Mouse (Mus musculus) left cerebral cortex, postnatal 10 days (tissue): ENCODE measurements around the gene Bag6. TPM values are rescaled to one million over a fixed set of nuclear protein-coding genes. Genes with fewer than 3 reads are reported as not detected.
"Not testable (repeated sequence)": the region's sequence is repeated elsewhere in the genome, so short reads cannot be mapped to it uniquely, and the experiment has no call there.

Source experiments
- DNase-seq, 2 experiments: peaks; one replicate each; pipeline ENCODE4 v3.0.0; 2021 to 2022; ENCODE audit warnings: low spot score in 2 of 2, mixed read lengths in 1 of 2; ENCODE audit errors: extremely low spot score in 1 of 2
- intact Hi-C: fragments of 180-260 bp; cut with DNase I; formaldehyde crosslinking; loops from one replicate; pipeline ENCODE4 v1.15.1; 2025
- total RNA-seq, 2 experiments: library from RNA; stranded (reverse); gene quantifications; 2 replicates each; pipeline ENCODE4 v1.2.3; 2021

Bag6 gene
- total RNA-seq, 2 experiments from 2014 or later = 297 to 299 TPM

GRCm38 (mm10) chr17:35105740-35106389 is 29.1 kb upstream of the Bag6 start:
- intact Hi-C loops = loop anchor here (5.0 kb wide), 1 partner anchor 84 kb away; no protein-coding TSS in a partner anchor
- no peak for DNase-seq

GRCm38 (mm10) chr17:35106522-35106921 is 28.5 kb upstream of the Bag6 start:
- intact Hi-C loops = loop anchor here (5.0 kb wide), 1 partner anchor 84 kb away; no protein-coding TSS in a partner anchor
- no peak for DNase-seq

GRCm38 (mm10) chr17:35108097-35108496 is 26.9 kb upstream of the Bag6 start, which contains the start of gene Ly6g5c:
Ly6g5c (plus strand) TSS chr17:35108279.
- DNase-seq = no peak
- intact Hi-C loops = loop anchor here (5.0 kb wide), 1 partner anchor 86 kb away; no protein-coding TSS in a partner anchor

GRCm38 (mm10) chr17:35111774-35112173 is 23.2 kb upstream of the Bag6 start:
- intact Hi-C loops = no loop called here
- no peak for DNase-seq

GRCm38 (mm10) chr17:35115046-35116019 is 19.6 kb upstream of the Bag6 start, which contains the start of gene Ly6g5b:
Ly6g5b (minus strand) TSS chr17:35115428.
- intact Hi-C loops = loop anchor here (5.0 kb wide), 1 partner anchor 98 kb away; the partner anchor contains the start of gene Vwa7
- no peak for DNase-seq

GRCm38 (mm10) chr17:35120745-35121142 is 14.2 kb upstream of the Bag6 start:
- intact Hi-C loops = no loop called here

GRCm38 (mm10) chr17:35121143-35121799 is 13.7 kb upstream of the Bag6 start, which contains the start of gene Gpank1:
Gpank1 (plus strand) TSS chr17:35121455.
- intact Hi-C loops = no loop called here
- DNase-seq = peak; percentile 98 to 99

More at GRCm38 (mm10) chr17:35120745-35121142, 14.2 kb upstream of the Bag6 start:
- DNase-seq = no peak

- peak; percentile 65 to 82 for DNase-seq
- intact Hi-C loops = no loop called here
Measured at GRCm38 (mm10) chr17:35121871-35122303, 13.1 kb upstream of the Bag6 start, which contains the start of gene Csnk2b. Csnk2b (minus strand) TSS chr17:35122053.

- intact Hi-C loops, DNase-seq: not testable (repeated sequence)
Measured at GRCm38 (mm10) chr17:35123287-35123686, 11.7 kb upstream of the Bag6 start.

- DNase-seq, intact Hi-C loops: not testable (repeated sequence)
Measured at GRCm38 (mm10) chr17:35124261-35124896, 10.6 kb upstream of the Bag6 start.

- intact Hi-C loops = no loop called here
- DNase-seq = no peak
Measured at GRCm38 (mm10) chr17:35125081-35125480, 9.9 kb upstream of the Bag6 start.

GRCm38 (mm10) chr17:35125578-35125977 is 9.4 kb upstream of the Bag6 start:
- intact Hi-C loops = no loop called here
- DNase-seq = no peak

GRCm38 (mm10) chr17:35126206-35126611 is 8.8 kb upstream of the Bag6 start, which contains the start of gene D17H6S53E:
D17H6S53E (plus strand) TSS chr17:35126373.
- intact Hi-C loops = no loop called here

GRCm38 (mm10) chr17:35127017-35127416 is 8.0 kb upstream of the Bag6 start:
- intact Hi-C loops = no loop called here

More at GRCm38 (mm10) chr17:35126206-35126611, 8.8 kb upstream of the Bag6 start, which contains the start of gene D17H6S53E:
- DNase-seq = peak; percentile 46 to 88

GRCm38 (mm10) chr17:35128996-35129395 is 6.0 kb upstream of the Bag6 start:
- no peak for DNase-seq
- intact Hi-C loops = no loop called here

More at GRCm38 (mm10) chr17:35127017-35127416, 8.0 kb upstream of the Bag6 start:
- DNase-seq = no peak

GRCm38 (mm10) chr17:35131038-35131437 is 3.9 kb upstream of the Bag6 start:
- intact Hi-C loops = no loop called here
- DNase-seq = no peak

GRCm38 (mm10) chr17:35131500-35132173 is 3.3 kb upstream of the Bag6 start, which contains the start of gene Apom:
Apom (minus strand) TSS chr17:35132050.
- intact Hi-C loops = no loop called here
- no peak for DNase-seq
